Mouse (Mus musculus) megakaryocyte-erythroid progenitor cell, adult 5 weeks (primary cell): ENCODE measurements around the gene Olfr912. TPM values are rescaled to one million over a fixed set of nuclear protein-coding genes. Genes with fewer than 3 reads are reported as not detected.

Experiments used
- polyA plus RNA-seq: library from polyadenylated mRNA; stranded (reverse); fragments of >175 nt; gene quantifications from 2 replicates; pipeline ENCODE4 v1.2.3, GENCODE M21; 2012

Olfr912 gene
- not detected in 2 replicates for polyA plus RNA-seq

DNA sequence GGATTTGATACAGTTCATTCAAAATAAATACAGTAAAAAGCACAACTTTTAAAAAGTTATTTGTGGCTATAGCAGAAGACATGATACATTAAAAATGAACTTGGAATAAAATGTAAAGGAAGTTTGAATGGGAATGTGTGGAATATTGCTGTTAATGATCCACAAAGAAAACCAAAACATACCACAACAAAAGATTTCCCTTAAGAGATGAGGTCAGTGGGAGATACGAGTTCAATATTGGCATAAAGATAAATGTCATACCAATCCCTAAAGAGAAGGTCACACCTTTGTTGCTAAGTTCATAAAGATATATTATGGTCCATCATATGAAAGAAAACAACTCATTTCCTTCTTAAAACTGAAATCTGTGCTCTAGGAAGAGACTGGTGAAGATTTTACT lies at the start of gene Olfr912:
Gene Olfr912 (plus strand): TSS at position 301 of the 400 bp plus-strand sequence.

DNA sequence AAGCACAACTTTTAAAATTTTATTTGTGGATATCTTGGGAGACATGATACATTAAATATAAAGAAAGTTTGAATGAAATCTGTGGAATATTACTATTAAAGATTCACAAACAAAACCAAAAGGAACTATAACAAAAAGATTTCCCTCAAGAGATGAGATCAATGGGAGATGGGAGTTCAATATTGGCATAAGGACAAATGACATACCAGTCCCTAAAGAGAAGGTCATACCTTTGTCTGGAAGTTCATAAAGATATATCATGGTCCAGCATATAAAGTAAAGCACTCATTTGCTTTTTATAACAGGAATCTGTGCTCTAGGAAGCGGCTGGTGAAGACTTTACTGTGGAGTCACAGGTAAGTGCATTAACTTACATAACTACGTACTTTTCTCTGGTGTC lies 42.4 kb upstream of the Olfr912 start, which contains the start of gene Olfr910:
Gene Olfr910 (plus strand): TSS at position 301 of the 400 bp plus-strand sequence.

DNA sequence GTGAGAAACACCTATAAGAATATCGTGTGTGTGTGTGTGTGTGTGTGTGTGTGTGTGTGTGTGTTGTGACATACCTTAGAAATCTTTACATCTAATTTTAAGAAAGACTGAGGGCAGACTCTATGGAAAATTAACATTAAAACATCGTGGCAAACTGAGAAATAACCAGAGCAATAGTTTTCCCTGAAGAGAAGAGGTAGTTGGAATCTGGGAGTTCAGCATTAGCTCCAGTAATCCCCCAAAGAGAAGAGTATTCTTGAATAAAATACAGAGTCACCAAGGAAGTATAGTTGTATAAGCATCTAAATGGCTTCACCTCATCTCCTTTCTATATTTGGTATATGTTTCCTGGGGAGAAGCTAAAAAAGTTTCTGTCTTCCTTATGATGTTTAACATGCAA lies 12.5 kb downstream of the Olfr912 start, which contains the start of gene Olfr913:
Gene Olfr913 (plus strand): TSS at position 301 of the 400 bp plus-strand sequence.

DNA sequence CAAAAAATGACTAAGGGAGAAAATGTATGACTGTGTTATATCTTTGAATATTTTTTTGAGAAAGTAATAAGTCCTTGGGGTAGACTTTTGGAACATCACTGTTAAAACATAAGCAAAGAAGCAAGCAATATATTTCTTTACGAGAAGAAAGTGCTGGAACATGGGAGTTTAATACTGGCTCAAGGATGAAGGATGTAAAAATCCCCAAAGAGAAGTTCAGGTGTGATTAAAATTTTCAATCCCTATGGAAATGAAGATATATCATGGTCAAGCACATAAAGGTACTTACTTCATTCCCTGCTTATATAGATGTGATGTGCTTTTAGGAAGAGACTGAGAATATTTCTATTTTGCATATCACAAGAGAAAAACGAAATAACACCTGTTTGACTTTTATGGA lies 24.8 kb downstream of the Olfr912 start, which contains the start of gene Olfr914:
Gene Olfr914 (plus strand): TSS at position 301 of the 400 bp plus-strand sequence.

Other genes starting within 250 kb of the Olfr912 start
- 0.03 and 0.04 TPM in 2 replicates for gene Olfr898, start 231.8 kb upstream of the Olfr912 start, polyA plus RNA-seq
- gene Olfr250, start 213.3 kb upstream of the Olfr912 start, polyA plus RNA-seq: not detected in 2 replicates
- not detected in 2 replicates for gene Olfr251, start 203.1 kb upstream of the Olfr912 start, polyA plus RNA-seq
- not detected in 2 replicates for gene Olfr147, start 178.5 kb upstream of the Olfr912 start, polyA plus RNA-seq
- gene Olfr901, start 150.7 kb upstream of the Olfr912 start, polyA plus RNA-seq: not detected in 2 replicates
- not detected in 2 replicates for gene Olfr902, start 132.5 kb upstream of the Olfr912 start, polyA plus RNA-seq
- 0.02 TPM in 1 of 2 replicates, not detected in the other for gene Olfr904, start 117.0 kb upstream of the Olfr912 start, polyA plus RNA-seq
- gene Olfr905, start 109.1 kb upstream of the Olfr912 start, polyA plus RNA-seq: not detected in 2 replicates
- gene Olfr906, start 93.1 kb upstream of the Olfr912 start, polyA plus RNA-seq: not detected in 2 replicates
- not detected in 2 replicates for gene Olfr907, start 84.4 kb upstream of the Olfr912 start, polyA plus RNA-seq
- not detected in 2 replicates for gene Olfr911-ps1, start 58.6 kb upstream of the Olfr912 start, polyA plus RNA-seq
- not detected in 2 replicates for gene Olfr910, start 42.3 kb upstream of the Olfr912 start, polyA plus RNA-seq
- gene Olfr913, start 12.6 kb downstream of the Olfr912 start, polyA plus RNA-seq: not detected in 2 replicates
- not detected in 2 replicates for gene Olfr914, start 24.9 kb downstream of the Olfr912 start, polyA plus RNA-seq
- not detected in 2 replicates for gene Olfr916, start 79.7 kb downstream of the Olfr912 start, polyA plus RNA-seq
- gene Olfr917, start 85.7 kb downstream of the Olfr912 start, polyA plus RNA-seq: not detected in 2 replicates
- gene Olfr918, start 94.4 kb downstream of the Olfr912 start, polyA plus RNA-seq: not detected in 2 replicates
- not detected in 2 replicates for gene Olfr919, start 123.5 kb downstream of the Olfr912 start, polyA plus RNA-seq
- 0.67 and 1.2 TPM in 2 replicates for gene Vwa5a, start 138.1 kb downstream of the Olfr912 start, polyA plus RNA-seq
- gene Olfr920, start 172.1 kb downstream of the Olfr912 start, polyA plus RNA-seq: 0.03 TPM in 1 of 2 replicates, not detected in the other
- gene Olfr921, start 192.9 kb downstream of the Olfr912 start, polyA plus RNA-seq: not detected in 2 replicates
- not detected in 2 replicates for gene Olfr922, start 234.4 kb downstream of the Olfr912 start, polyA plus RNA-seq
- not detected in 2 replicates for gene Olfr923, start 246.4 kb downstream of the Olfr912 start, polyA plus RNA-seq